Mouse (Mus musculus): ENCODE measurements around the gene Zfp91.

GRCm38 (mm10) chr19:12731950-12732349 is 64.0 kb downstream of the Zfp91 start:
- TF ChIP-seq CTCF (IDR thresholded peaks at IDR 0.05; ENCODE audit: extremely low read depth, insufficient read depth, insufficient read length, insufficient replicate concordance), result no peak
- TF ChIP-seq POLR2A (IDR thresholded peaks at IDR 0.05; ENCODE audit: low read depth, low read length), result no peak

Measured in spleen, adult 2 months (tissue).